Comparison of ENCODE assay signal across 8 mouse cellular contexts in genomic region chr9:81632191-81632735, GRCm38 (mm10). TPM values are rescaled to one million over a fixed set of nuclear protein-coding genes. Genes with fewer than 3 reads are reported as not detected.
A peak's percentile ranks its signal among the peaks of the same experiment; 100 is the strongest.
DNase-seq lines count a peak whose midpoint lies in the region; ATAC-seq and TF ChIP-seq lines count a peak whose summit lies in the region.

No protein-coding gene starts in this region.

- H3K36me3 ChIP-seq in limb, embryonic 15.5 days: no peaks in the 10 kb centered on the region
- H3K36me3 ChIP-seq in neural tube, embryonic 15.5 days: no peaks in the 10 kb centered on the region

- H3K4me1 ChIP-seq in brown adipose tissue, adult 24 weeks (ENCODE audit: control insufficient read depth, insufficient read depth, insufficient read length, low read length): 0 out of 2 replicates have a peak, but pooled peaks cover 2% of the 10 kb centered on the region
- peaks cover 36% of the 10 kb centered on the region for H3K4me1 ChIP-seq in limb, embryonic 15.5 days
- H3K4me1 ChIP-seq in neural tube, embryonic 15.5 days: peaks cover 26% of the 10 kb centered on the region

- intact Hi-C loops in left cerebral cortex, adult 2 months (cut with DNase I): loop anchor here (5.0 kb wide), 1 partner anchor 230 kb away; the partner anchor contains the start of gene Mei4

- peak overlapping the region; percentile 99 for H3K4me2 ChIP-seq in limb, embryonic 15.5 days
- peak overlapping the region; percentile 100 for H3K4me2 ChIP-seq in neural tube, embryonic 15.5 days

- H3K27ac ChIP-seq in left cerebral cortex, adult 2 months: peak overlapping the region; percentile 81; the same call in 1 of the 2 replicates
- no peak overlapping the region for H3K27ac ChIP-seq in brown adipose tissue, adult 24 weeks (replicated peaks; ENCODE audit: low read depth, low read length)
- no peak overlapping the region for H3K27ac ChIP-seq in limb, embryonic 15.5 days
- H3K27ac ChIP-seq in neural tube, embryonic 15.5 days (replicated peaks): 0 out of 2 replicates have a peak overlapping the region, but pooled peaks have one; percentile 14

- no peaks in the 10 kb centered on the region for H3K9me3 ChIP-seq in limb, embryonic 15.5 days
- no peaks in the 10 kb centered on the region for H3K9me3 ChIP-seq in neural tube, embryonic 15.5 days (replicated peaks)

- DNase-seq in left cerebral cortex, adult 2 months (ENCODE audit: extremely low spot score in 1 of 2, low spot score in 2 of 2): peak in 1 of 2 experiments; percentile 24
- DNase-seq in left cerebral cortex, adult 9 months (ENCODE audit: low spot score in 2 of 2): no peak
- DNase-seq in Muller cell, postnatal 12 days (ENCODE audit: inconsistent ontology term): no peak
- DNase-seq in urinary bladder, postnatal 36 days (ENCODE audit: low spot score in 2 of 2): no peak

- peak overlapping the region; percentile 75 for H3K4me3 ChIP-seq in left cerebral cortex, adult 2 months
- H3K4me3 ChIP-seq in brown adipose tissue, adult 24 weeks (ENCODE audit: insufficient read depth, low read depth, low read length): 0 out of 2 replicates have a peak overlapping the region, but pooled peaks have one; percentile 33
- H3K4me3 ChIP-seq in limb, embryonic 15.5 days: peak overlapping the region; percentile 60
- peak overlapping the region; percentile 81 for H3K4me3 ChIP-seq in neural tube, embryonic 15.5 days (replicated peaks)

- 0 out of 2 replicates have a peak, but pooled peaks have one; percentile 17 for ATAC-seq in frontal cortex, adult (ENCODE audit: low TSS enrichment)
- no peak for ATAC-seq in limb, embryonic 15.5 days (ENCODE audit: insufficient number of reproducible peaks, low FRiP score, low TSS enrichment, low read depth)
- ATAC-seq in neural tube, embryonic 15.5 days (ENCODE audit: low FRiP score): peak; percentile 20; the same call in 1 of the 2 replicates

- WGBS in limb, embryonic 15.5 days: under 1% methylated on average over 31 of the region's 31 CpGs
- under 1% methylated on average over 31 of the region's 31 CpGs for WGBS in neural tube, embryonic 15.5 days

- peaks cover 49% of the 10 kb centered on the region for H3K27me3 ChIP-seq in limb, embryonic 15.5 days
- H3K27me3 ChIP-seq in neural tube, embryonic 15.5 days (replicated peaks): peaks cover 39% of the 10 kb centered on the region

- no peak for TF ChIP-seq CTCF in left cerebral cortex, adult 2 months (IDR thresholded peaks at IDR 0.05)

- peak overlapping the region; percentile 42; the same call in 1 of the 2 replicates for H3K9ac ChIP-seq in limb, embryonic 15.5 days
- H3K9ac ChIP-seq in neural tube, embryonic 15.5 days (replicated peaks): peak overlapping the region; percentile 67

RNA-seq across cellular contexts. Expression of gene Htr1b, which starts 1.4 kb away (rescaled TPM):
- total RNA-seq in left cerebral cortex, adult 2 months (2021): 10 to 100 TPM; 11.5 to 15.3 TPM
- not detected in 2 replicates for polyA plus RNA-seq in brown adipose tissue, adult 24 weeks (2012; ENCODE audit: insufficient read depth, insufficient read length, missing spikeins)
- polyA plus RNA-seq in limb, embryonic 15.5 days (2015; fragmentation: Nextera tagmentation; extraction: Ambion mirVana): 1.4 and 1.7 TPM in 2 replicates
- 5.0 and 5.6 TPM in 2 replicates for polyA plus RNA-seq in neural tube, embryonic 15.5 days (2015; fragmentation: Nextera tagmentation; extraction: Ambion mirVana)

Comparison
In these comparisons a context has a peak if more than half of its experiments do, and no peak if none do; other contexts are left out.
1. H3K27ac ChIP-seq: peak in left cerebral cortex, adult 2 months (single experiment) and neural tube, embryonic 15.5 days (single experiment); none in brown adipose tissue, adult 24 weeks (single experiment) and limb, embryonic 15.5 days (single experiment).
2. Peak in every context shown above with its lines, with median percentiles within 50 percentile points of each other: H3K4me3 ChIP-seq.